Mouse (Mus musculus) intestine, embryonic 16.5 days (tissue): Measurements from ENCODE around the gene Scyl1. TPM values are rescaled to one million over a fixed set of nuclear protein-coding genes. Genes with fewer than 3 reads are reported as not detected.

ENCODE experiments used
- ATAC-seq: fragments of 200-750 bp; cut with Nextera tagmentation; 2 replicates; pipeline ENCODE4 v1.8.0; 2017; ENCODE audit warnings: moderate TSS enrichment, moderate library complexity
- H3K27ac ChIP-seq: fragments of 300-500 bp; sonication (generic); 2 replicates; pipeline ENCODE4 v1.5.1; 2014; ENCODE audit warnings: mild to moderate bottlenecking, low read length
- H3K27me3 ChIP-seq: fragments of 300-500 bp; sonication (generic); replicated peaks from 2 replicates; pipeline ENCODE4 v1.6.1; 2014; ENCODE audit warnings: low read length, control low read depth, mixed read lengths; ENCODE audit not compliant: control insufficient read depth, insufficient read depth
- H3K36me3 ChIP-seq: fragments of 300-500 bp; sonication (generic); 2 replicates; pipeline ENCODE4 v1.6.1; 2014; ENCODE audit warnings: low read length, control low read depth; ENCODE audit not compliant: control insufficient read depth, insufficient read depth
- H3K4me1 ChIP-seq: fragments of 300-500 bp; sonication (generic); 2 replicates; pipeline ENCODE4 v1.6.1; 2014; ENCODE audit warnings: low read length, control low read depth, mixed read lengths; ENCODE audit not compliant: control insufficient read depth, insufficient read depth
- H3K4me2 ChIP-seq: fragments of 300-500 bp; sonication (generic); 2 replicates; pipeline ENCODE4 v1.6.1; 2014; ENCODE audit warnings: low read depth, low read length, control low read depth
- H3K4me3 ChIP-seq: fragments of 300-500 bp; sonication (generic); 2 replicates; pipeline ENCODE4 v1.5.1; 2014; ENCODE audit warnings: mild to moderate bottlenecking, low read length
- H3K9ac ChIP-seq: fragments of 300-500 bp; sonication (generic); 2 replicates; pipeline ENCODE4 v1.6.1; 2014; ENCODE audit warnings: low read depth, low read length
- H3K9me3 ChIP-seq: fragments of 300-500 bp; sonication (generic); 2 replicates; pipeline ENCODE4 v1.6.1; 2016; ENCODE audit warnings: low read length, control low read depth; ENCODE audit not compliant: control insufficient read depth
- WGBS: fragments of 180-500 bp; shearing (Covaris S2); extraction: QIAGEN DNeasy Blood & Tissue Kit; methylation state at CpG from one replicate; pipeline ENCODE4 v1.1.7; 2014; 5-methylcytosine and 5-hydroxymethylcytosine counted together
- polyA plus RNA-seq: library from polyadenylated mRNA; unstranded; fragments of >200 nt; fragmentation: Nextera tagmentation; extraction: Ambion mirVana; gene quantifications from 2 replicates; pipeline ENCODE4 v1.2.1, GENCODE M21; 2015

Gene Scyl1
- polyA plus RNA-seq, 1 experiment from 2014 or later, result 58.9 TPM

DNA sequence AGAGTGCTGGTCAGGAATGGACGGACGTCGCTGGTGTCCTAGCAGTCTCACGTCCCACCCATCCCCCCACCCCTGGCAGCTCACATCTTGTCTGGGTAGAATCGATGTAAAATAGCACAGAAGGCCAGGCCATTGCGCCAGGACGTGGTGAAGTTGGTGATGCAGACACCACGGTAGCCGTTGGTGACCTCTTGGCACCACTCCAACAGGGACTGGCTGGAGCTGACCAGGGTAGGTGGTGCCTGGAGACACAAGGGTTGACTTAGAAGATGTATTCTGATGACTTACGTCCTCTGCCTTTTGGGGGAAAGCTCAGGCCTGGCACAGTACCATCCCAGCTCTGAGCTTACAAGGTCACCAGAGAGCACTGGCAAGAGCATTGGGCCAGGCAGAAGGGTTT, 54.3 kb downstream of the Scyl1 start:
- Histone ChIP-seq H3K9me3 (no peaks in the 10 kb centered on the region), H3K4me2 (no peak overlapping the region), H3K4me3 (no peak overlapping the region), H3K27ac (no peak overlapping the region), H3K27me3 (no peaks in the 10 kb centered on the region), H3K4me1 (peaks cover 14% of the 10 kb centered on the region), H3K9ac (no peak overlapping the region), H3K36me3 (peaks cover 23% of the 10 kb centered on the region)
- no peak for ATAC-seq
- 58% methylated on average over 10 of the region's 10 CpGs for WGBS

GRCm38 (mm10) chr19:5715793-5716688, 55.2 kb downstream of the Scyl1 start:
- H3K4me3 ChIP-seq, result no peak overlapping the region
- peak; percentile 42; the same call in 1 of the 2 replicates for ATAC-seq
- peaks cover 14% of the 10 kb centered on the region for H3K4me1 ChIP-seq
- H3K27me3 ChIP-seq, result no peaks in the 10 kb centered on the region
- no peaks in the 10 kb centered on the region for H3K9me3 ChIP-seq
- H3K9ac ChIP-seq, result no peak overlapping the region
- WGBS, result 32% methylated on average over 43 of the region's 43 CpGs
- H3K27ac ChIP-seq, result no peak overlapping the region; the same call in 1 of the 2 replicates
- H3K4me2 ChIP-seq, result peak overlapping the region; percentile 22; the same call in 1 of the 2 replicates
- H3K36me3 ChIP-seq, result peaks cover 20% of the 10 kb centered on the region

GRCm38 (mm10) chr19:5713730-5714129, 57.5 kb downstream of the Scyl1 start:
- Histone ChIP-seq H3K4me3 (0 out of 2 replicates have a peak overlapping the region, but pooled peaks have one; percentile 9), H3K27ac (peak overlapping the region; percentile 11), H3K9ac (peak overlapping the region; percentile 41; the same call in 1 of the 2 replicates), H3K27me3 (no peaks in the 10 kb centered on the region), H3K9me3 (no peaks in the 10 kb centered on the region), H3K4me1 (peaks cover 14% of the 10 kb centered on the region), H3K36me3 (peaks cover 5% of the 10 kb centered on the region; the same call in 1 of the 2 replicates), H3K4me2 (0 out of 2 replicates have a peak overlapping the region, but pooled peaks have one; percentile 20)
- ATAC-seq, result peak; percentile 82
- WGBS, result 12% methylated on average over 2 of the region's 2 CpGs

GRCm38 (mm10) chr19:5713255-5713654, 58.0 kb downstream of the Scyl1 start:
- peaks cover 14% of the 10 kb centered on the region for H3K4me1 ChIP-seq
- H3K27ac ChIP-seq, result peak overlapping the region; percentile 11; the same call in 1 of the 2 replicates
- H3K27me3 ChIP-seq, result no peaks in the 10 kb centered on the region
- H3K9me3 ChIP-seq, result no peaks in the 10 kb centered on the region
- no peak overlapping the region for H3K4me3 ChIP-seq
- H3K4me2 ChIP-seq, result 0 out of 2 replicates have a peak overlapping the region, but pooled peaks have one; percentile 20
- peaks cover 9% of the 10 kb centered on the region; the same call in 1 of the 2 replicates for H3K36me3 ChIP-seq
- peak overlapping the region; percentile 41; the same call in 1 of the 2 replicates for H3K9ac ChIP-seq
- ATAC-seq, result peak; percentile 29
- WGBS, result 71% methylated on average over 5 of the region's 5 CpGs

DNA sequence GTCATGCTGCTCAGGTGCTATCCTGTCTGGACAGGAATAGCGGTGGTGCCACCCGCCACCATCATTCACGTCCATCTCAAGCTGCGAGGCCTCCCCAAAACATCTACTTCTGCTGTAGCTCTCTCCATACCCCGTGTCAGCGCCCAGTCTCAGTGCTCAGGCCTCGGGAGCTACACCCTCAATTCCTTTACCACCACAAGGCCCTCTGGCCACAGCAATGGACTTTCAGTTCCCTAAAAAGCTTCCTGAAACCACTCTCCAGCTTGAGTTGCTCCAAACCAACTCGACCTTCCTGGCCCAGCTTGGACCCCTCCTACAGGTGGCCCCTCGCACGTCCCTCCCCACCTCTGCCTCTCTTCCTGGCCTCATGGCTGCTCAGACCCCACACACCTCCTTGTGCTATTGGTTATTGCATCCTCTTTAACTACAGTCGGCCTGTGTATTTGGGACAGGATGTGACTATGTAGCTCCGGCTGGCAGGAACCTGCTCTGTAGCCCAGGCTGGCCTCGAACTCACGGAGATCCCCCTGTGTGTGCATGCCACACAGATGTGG, 59.2 kb downstream of the Scyl1 start:
- Histone ChIP-seq H3K9me3 (no peaks in the 10 kb centered on the region), H3K36me3 (peaks cover 7% of the 10 kb centered on the region; the same call in 1 of the 2 replicates), H3K27ac (no peak overlapping the region), H3K4me2 (no peak overlapping the region), H3K27me3 (no peaks in the 10 kb centered on the region), H3K4me1 (peaks cover 14% of the 10 kb centered on the region), H3K9ac (no peak overlapping the region), H3K4me3 (no peak overlapping the region)
- no peak for ATAC-seq
- WGBS, result 94% methylated on average over 14 of the region's 14 CpGs

- H3K4me1 ChIP-seq, result peaks cover 13% of the 10 kb centered on the region
- H3K27me3 ChIP-seq, result no peaks in the 10 kb centered on the region
- no peak for ATAC-seq
- H3K27ac ChIP-seq, result no peak overlapping the region
- WGBS, result 26% methylated on average over 3 of the region's 3 CpGs
- no peak overlapping the region for H3K4me2 ChIP-seq
- H3K9me3 ChIP-seq, result no peaks in the 10 kb centered on the region
- H3K9ac ChIP-seq, result no peak overlapping the region
- H3K36me3 ChIP-seq, result peaks cover 7% of the 10 kb centered on the region; the same call in 1 of the 2 replicates
- H3K4me3 ChIP-seq, result no peak overlapping the region
These were observed 60.0 kb downstream of the Scyl1 start for GRCm38 (mm10) chr19:5711218-5711617.

GRCm38 (mm10) chr19:5710581-5710980, 60.6 kb downstream of the Scyl1 start:
- Histone ChIP-seq H3K4me2 (no peak overlapping the region), H3K4me1 (peaks cover 15% of the 10 kb centered on the region), H3K9ac (no peak overlapping the region), H3K27me3 (no peaks in the 10 kb centered on the region), H3K9me3 (no peaks in the 10 kb centered on the region), H3K36me3 (peaks cover 7% of the 10 kb centered on the region; the same call in 1 of the 2 replicates), H3K4me3 (no peak overlapping the region), H3K27ac (no peak overlapping the region)
- 88% methylated on average over 8 of the region's 8 CpGs for WGBS
- ATAC-seq, result no peak

GRCm38 (mm10) chr19:5710068-5710467, 61.2 kb downstream of the Scyl1 start:
- ATAC-seq, result no peak
- no peaks in the 10 kb centered on the region for H3K9me3 ChIP-seq
- H3K27me3 ChIP-seq, result no peaks in the 10 kb centered on the region
- no peak overlapping the region for H3K9ac ChIP-seq
- no peak overlapping the region for H3K4me3 ChIP-seq
- WGBS, result 95% methylated on average over 6 of the region's 6 CpGs
- H3K4me1 ChIP-seq, result peaks cover 20% of the 10 kb centered on the region
- no peak overlapping the region for H3K4me2 ChIP-seq
- peaks cover 7% of the 10 kb centered on the region; the same call in 1 of the 2 replicates for H3K36me3 ChIP-seq
- H3K27ac ChIP-seq, result no peak overlapping the region
